Mouse (Mus musculus) embryonic facial prominence, embryonic 13.5 days (tissue): ENCODE data around the gene Frs3. TPM values are rescaled to one million over a fixed set of nuclear protein-coding genes. Genes with fewer than 3 reads are reported as not detected.
"Not testable (repeated sequence)": the region's sequence is repeated elsewhere in the genome, so short reads cannot be mapped to it uniquely, and the experiment has no call there.

Source experiments
- ATAC-seq: fragments of 200-750 bp; cut with Nextera tagmentation; 2 replicates; pipeline ENCODE4 v1.8.0; 2017; ENCODE audit warnings: low read depth; ENCODE audit not compliant: insufficient number of reproducible peaks, insufficient read depth, low FRiP score, low TSS enrichment
- H3K27ac ChIP-seq: fragments of 300-500 bp; sonication (generic); 2 replicates; pipeline ENCODE4 v1.5.1; 2015; ENCODE audit warnings: moderate library complexity, mild to moderate bottlenecking, inconsistent platforms
- H3K27me3 ChIP-seq: fragments of 300-500 bp; sonication (generic); 2 replicates; pipeline ENCODE4 v1.6.1; 2015; ENCODE audit warnings: mild to moderate bottlenecking, inconsistent platforms
- H3K36me3 ChIP-seq: fragments of 300-500 bp; sonication (generic); 2 replicates; pipeline ENCODE4 v1.6.1; 2015; ENCODE audit warnings: mild to moderate bottlenecking, inconsistent platforms
- H3K4me1 ChIP-seq: fragments of 300-500 bp; sonication (generic); 2 replicates; pipeline ENCODE4 v1.6.1; 2015; ENCODE audit warnings: inconsistent platforms
- H3K4me2 ChIP-seq: fragments of 300-500 bp; sonication (generic); 2 replicates; pipeline ENCODE4 v1.6.1; 2015; ENCODE audit warnings: moderate library complexity, mild to moderate bottlenecking, inconsistent platforms
- H3K4me3 ChIP-seq: fragments of 300-500 bp; sonication (generic); 2 replicates; pipeline ENCODE4 v1.5.1; 2015; ENCODE audit warnings: mild to moderate bottlenecking, inconsistent platforms
- H3K9ac ChIP-seq: fragments of 300-500 bp; sonication (generic); 2 replicates; pipeline ENCODE4 v1.6.1; 2015; ENCODE audit warnings: mild to moderate bottlenecking, inconsistent platforms
- H3K9me3 ChIP-seq: fragments of 300-500 bp; sonication (generic); 2 replicates; pipeline ENCODE4 v1.6.1; 2016; ENCODE audit warnings: inconsistent platforms
- WGBS: fragments of 180-500 bp; shearing (Covaris S2); methylation state at CpG from one replicate; pipeline ENCODE4 v1.1.7; 2015; ENCODE audit warnings: mixed read lengths; 5-methylcytosine and 5-hydroxymethylcytosine counted together
- polyA plus RNA-seq: library from polyadenylated mRNA; unstranded; fragments of >200 nt; fragmentation: Nextera tagmentation; extraction: Ambion mirVana; gene quantifications from 2 replicates; pipeline ENCODE4 v1.2.1, GENCODE M21; 2015

Frs3 gene
- 7.5 TPM in 2 replicates for polyA plus RNA-seq

DNA sequence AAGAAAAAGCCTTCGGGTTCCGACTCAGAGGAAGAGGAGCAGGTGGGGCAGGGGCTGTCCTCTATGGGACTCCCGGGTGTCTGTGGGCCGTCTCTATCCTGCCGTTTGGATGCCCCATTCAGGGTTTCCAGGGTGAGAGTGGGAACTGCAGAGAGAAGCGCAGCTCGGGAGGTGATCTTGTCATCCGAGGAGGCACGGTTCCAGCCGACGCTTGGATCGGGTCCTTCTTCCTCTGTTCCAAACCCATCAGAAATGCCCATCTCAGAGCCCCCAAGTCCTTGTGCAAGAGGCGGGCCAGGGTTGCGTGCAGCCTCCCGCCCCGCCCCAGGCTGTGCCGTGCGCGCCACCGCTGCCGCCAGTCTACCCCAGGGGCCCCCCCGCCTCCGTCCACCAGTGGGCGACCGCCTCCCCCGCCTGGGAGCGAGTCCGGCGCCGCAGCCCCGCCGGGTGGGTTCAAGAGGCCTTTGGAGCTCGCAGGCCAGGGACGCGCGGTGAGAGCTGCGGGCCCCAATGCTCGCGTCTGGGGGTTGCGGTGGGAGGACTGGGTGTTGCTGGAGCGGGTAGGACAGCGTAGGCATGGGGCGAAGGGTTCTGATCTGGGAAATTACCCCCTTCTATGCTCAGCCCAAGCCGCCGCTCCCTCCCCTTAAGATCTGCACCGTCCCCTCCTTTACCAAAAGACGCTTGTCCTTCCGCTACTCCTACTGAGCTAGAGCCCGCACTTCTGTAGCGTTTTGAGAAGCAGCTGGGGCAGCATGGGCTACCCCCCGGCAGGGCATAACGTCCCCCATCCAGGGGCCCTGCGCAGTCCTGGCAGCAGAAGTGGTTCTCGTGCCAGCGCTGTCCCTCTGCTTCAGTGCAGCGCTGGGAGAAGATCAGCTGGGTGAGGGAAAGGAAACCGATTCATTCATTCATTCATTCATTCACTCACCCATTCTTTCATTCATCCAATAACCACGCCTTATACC, at the start of gene Frs3:
TSS of gene Frs3 (plus strand) at position 423 of the 968 bp plus-strand sequence.
- Histone ChIP-seq H3K27ac (peak within 1 kb of the TSS; percentile 86), H3K9me3 (no peaks in the 10 kb centered on the region), H3K36me3 (peaks cover 22% of the 10 kb centered on the region), H3K27me3 (peaks cover 12% of the 10 kb centered on the region), H3K9ac (peak within 1 kb of the TSS; percentile 86), H3K4me3 (peak within 1 kb of the TSS; percentile 89), H3K4me2 (peak within 1 kb of the TSS; percentile 98), H3K4me1 (peaks cover 28% of the 10 kb centered on the region)
- ATAC-seq = peak; percentile 68
- WGBS = 2% methylated on average over 57 of the region's 58 CpGs

DNA sequence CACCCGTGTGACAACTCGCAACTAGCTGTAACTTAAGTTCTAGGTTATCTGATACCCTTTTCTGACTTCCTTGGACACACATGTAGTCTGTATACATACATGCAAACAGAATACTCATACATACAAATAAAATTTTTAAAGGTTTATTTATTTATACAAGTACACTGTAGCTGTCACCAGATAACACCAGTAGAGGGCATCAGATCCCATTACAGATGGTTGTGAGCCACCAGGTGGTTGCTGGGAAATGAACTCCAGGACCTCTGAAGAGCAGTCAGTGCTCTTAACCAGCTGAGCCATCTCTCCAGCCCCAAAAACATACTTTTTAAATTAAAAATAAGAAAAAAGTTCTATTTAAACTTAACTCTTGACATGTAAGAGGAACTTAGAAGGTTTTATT, 45.8 kb upstream of the Frs3 start:
- Histone ChIP-seq H3K27me3 (no peaks in the 10 kb centered on the region), H3K9me3 (no peaks in the 10 kb centered on the region), H3K27ac (no peak overlapping the region), H3K4me3 (no peak overlapping the region), H3K36me3 (0 out of 2 replicates have a peak, but pooled peaks cover 4% of the 10 kb centered on the region), H3K9ac (no peak overlapping the region), H3K4me2 (no peak overlapping the region), H3K4me1 (no peaks in the 10 kb centered on the region)
- ATAC-seq = no peak
- 73% methylated on average over 2 of the region's 2 CpGs for WGBS

DNA sequence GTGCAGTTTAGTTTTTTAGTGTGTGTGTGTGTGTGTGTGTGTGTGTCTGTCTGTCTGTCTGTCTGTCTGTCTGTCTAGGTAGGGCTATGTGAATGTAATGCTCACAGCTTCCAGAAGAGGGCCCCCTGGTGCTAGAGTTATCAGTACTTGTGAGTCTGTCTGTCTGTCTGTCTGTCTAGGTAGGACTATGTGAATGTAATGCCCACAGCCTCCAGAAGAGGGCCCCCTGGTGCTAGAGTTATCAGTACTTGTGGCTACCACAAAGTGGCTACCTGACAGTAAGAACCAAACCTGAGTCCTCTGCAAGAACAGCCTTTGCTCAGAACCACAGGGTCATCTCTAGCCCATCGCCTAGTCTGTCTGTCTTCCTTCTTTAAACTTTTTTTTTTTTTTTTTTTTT, 42.1 kb upstream of the Frs3 start:
- Histone ChIP-seq H3K9ac (no peak overlapping the region), H3K4me1 (no peaks in the 10 kb centered on the region), H3K4me2 (no peak overlapping the region), H3K27ac (no peak overlapping the region), H3K27me3 (no peaks in the 10 kb centered on the region), H3K36me3 (peaks cover 11% of the 10 kb centered on the region), H3K9me3 (no peaks in the 10 kb centered on the region), H3K4me3 (no peak overlapping the region)
- ATAC-seq = no peak
- WGBS = 75% methylated on average over 1 of the region's 1 CpGs

DNA sequence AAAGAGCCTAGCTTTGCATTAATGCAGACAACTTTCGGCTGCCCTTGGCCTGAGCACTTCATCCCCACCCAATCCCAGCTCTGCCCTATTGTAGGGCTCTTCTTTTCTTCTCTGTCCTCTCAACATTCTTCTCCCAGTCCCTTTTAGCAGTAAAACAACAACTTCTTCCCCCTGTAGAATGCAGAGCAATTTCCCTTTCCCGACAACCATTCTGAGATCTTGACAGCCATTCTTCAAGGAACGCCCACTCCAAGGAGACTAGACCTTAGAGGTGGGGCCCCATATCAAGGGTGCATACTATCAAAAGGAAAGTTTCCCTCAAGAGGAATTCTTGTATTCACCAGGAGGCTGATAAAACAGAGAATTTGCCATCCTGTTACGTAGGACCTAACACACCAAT, 39.9 kb upstream of the Frs3 start:
- H3K9me3 ChIP-seq = no peaks in the 10 kb centered on the region
- no peak overlapping the region for H3K9ac ChIP-seq
- ATAC-seq = no peak
- no peak overlapping the region for H3K4me3 ChIP-seq
- no peaks in the 10 kb centered on the region for H3K4me1 ChIP-seq
- H3K27ac ChIP-seq = no peak overlapping the region
- no peak overlapping the region for H3K4me2 ChIP-seq
- WGBS = 74% methylated on average over 4 of the region's 4 CpGs
- no peaks in the 10 kb centered on the region for H3K27me3 ChIP-seq
- H3K36me3 ChIP-seq = peaks cover 14% of the 10 kb centered on the region

DNA sequence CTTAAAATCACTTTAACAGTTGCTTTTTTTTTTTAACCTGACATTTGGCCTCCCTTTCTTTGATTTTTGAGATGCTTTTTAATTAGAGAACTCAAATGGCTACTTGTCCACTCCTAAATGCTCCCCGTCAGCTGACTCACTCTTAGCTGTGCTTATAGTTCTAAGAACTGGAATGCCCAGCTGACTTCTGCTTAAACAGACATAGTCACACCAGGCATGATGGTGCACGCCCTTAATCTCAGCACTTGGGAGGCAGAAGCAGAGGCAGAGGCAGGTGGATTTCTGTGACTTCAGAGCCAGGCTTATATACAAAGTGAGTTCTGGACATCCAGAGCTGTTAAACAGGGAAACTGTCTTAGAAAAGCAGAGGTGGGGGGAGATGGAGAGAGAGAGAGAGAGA, 36.9 kb upstream of the Frs3 start:
- no peak overlapping the region for H3K4me2 ChIP-seq
- ATAC-seq = no peak
- H3K9me3 ChIP-seq = no peaks in the 10 kb centered on the region
- 84% methylated on average over 2 of the region's 2 CpGs for WGBS
- H3K36me3 ChIP-seq = peaks cover 22% of the 10 kb centered on the region
- H3K4me3 ChIP-seq = no peak overlapping the region
- H3K9ac ChIP-seq = no peak overlapping the region
- H3K27me3 ChIP-seq = no peaks in the 10 kb centered on the region
- no peaks in the 10 kb centered on the region for H3K4me1 ChIP-seq
- no peak overlapping the region for H3K27ac ChIP-seq

DNA sequence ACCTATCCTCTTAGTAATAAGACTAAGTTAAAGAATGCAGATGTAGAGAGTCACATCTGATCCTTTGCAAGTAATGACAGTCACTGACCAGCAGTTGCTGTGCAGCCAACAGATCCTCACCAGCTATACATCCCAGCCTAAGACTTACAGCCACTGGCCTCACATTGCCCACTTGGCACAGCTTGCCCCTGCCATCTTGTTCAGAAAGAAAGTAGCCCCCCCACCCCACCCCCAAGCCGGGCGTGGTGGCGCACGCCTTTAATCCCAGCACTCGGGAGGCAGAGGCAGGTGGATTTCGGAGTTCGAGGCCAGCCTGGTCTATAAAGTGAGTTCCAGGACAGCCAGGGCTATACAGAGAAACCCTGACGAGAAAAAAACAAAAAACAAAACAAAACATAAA, 34.5 kb upstream of the Frs3 start:
- not testable (repeated sequence) for H3K9me3 ChIP-seq, H3K4me2 ChIP-seq, H3K9ac ChIP-seq, ATAC-seq, H3K4me3 ChIP-seq, H3K27ac ChIP-seq, H3K4me1 ChIP-seq, H3K27me3 ChIP-seq
- peaks cover 24% of the 10 kb centered on the region for H3K36me3 ChIP-seq
- WGBS = 95% methylated on average over 8 of the region's 8 CpGs

DNA sequence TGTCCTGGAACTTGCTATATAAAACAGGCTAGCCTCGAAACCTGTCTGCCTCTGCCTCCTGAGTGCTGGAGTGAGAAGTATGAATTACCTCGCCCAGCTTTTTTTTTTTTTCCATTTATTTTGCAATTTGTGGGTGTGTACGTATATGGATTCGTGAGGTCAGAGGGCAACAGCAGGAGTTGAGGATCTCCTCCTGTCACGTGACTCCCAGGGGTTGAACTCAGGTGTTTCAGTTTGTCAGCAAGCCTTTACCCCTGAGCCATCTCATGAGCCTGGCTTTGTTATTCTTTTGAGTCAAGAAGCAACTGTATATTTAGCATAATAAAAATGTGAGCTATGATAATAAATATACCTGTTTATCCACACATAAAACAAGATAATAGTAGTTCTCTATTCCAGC, 33.1 kb upstream of the Frs3 start:
- Histone ChIP-seq H3K4me3 (no peak overlapping the region), H3K36me3 (peaks cover 24% of the 10 kb centered on the region; the same call in 1 of the 2 replicates), H3K27ac (no peak overlapping the region), H3K9me3 (no peaks in the 10 kb centered on the region), H3K4me2 (no peak overlapping the region), H3K9ac (no peak overlapping the region), H3K4me1 (no peaks in the 10 kb centered on the region), H3K27me3 (no peaks in the 10 kb centered on the region)
- WGBS = 82% methylated on average over 5 of the region's 5 CpGs
- no peak for ATAC-seq

DNA sequence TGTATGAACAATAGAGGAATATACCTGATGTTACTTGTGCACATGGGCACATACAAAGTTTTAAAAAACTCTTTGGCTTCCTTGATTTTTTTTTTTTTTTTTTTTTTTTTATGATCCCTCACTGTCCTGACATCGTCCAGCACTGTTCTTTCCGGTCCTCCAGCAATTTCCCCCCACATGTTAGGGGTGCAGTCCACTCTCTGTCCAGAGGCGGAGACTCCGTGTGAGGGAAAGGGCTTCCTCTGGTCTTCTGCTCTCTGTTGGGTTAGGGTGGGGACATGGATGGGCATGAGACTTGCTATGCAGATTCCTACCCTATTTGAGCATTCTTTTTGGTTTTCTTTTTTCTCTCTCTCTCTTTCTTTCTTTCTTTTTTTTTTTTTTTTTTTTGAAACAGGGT, 30.9 kb upstream of the Frs3 start:
- Histone ChIP-seq H3K36me3 (peaks cover 20% of the 10 kb centered on the region; the same call in 1 of the 2 replicates), H3K27me3 (no peaks in the 10 kb centered on the region), H3K4me1 (no peaks in the 10 kb centered on the region), H3K9me3 (no peaks in the 10 kb centered on the region), H3K27ac (no peak overlapping the region), H3K9ac (no peak overlapping the region), H3K4me2 (no peak overlapping the region), H3K4me3 (no peak overlapping the region)
- WGBS = 82% methylated on average over 4 of the region's 4 CpGs
- ATAC-seq = no peak

DNA sequence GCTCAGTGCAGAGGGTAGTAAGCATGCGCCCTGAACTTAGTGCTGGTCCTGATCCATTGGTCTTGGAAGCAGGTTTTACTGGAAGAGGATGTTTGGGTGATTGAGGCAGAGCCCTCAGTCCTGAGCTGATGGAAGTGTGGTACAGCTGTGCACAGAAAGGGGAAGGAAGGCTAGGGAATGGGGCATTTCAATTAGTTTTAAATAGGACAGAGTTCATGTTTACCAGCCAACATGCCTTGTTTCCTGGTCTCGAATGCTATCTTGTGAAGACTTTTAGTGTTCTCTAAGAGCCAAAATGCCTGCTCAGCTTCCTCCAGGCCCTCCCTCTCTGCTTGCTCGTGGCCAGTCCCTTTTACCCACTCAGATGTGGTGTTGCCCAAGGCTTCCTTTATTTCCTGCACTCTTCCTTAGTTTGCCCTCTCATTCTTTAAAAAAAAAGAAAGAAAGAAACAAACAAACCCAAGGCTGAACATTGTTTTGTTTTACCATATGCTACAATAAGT, 30.0 kb upstream of the Frs3 start:
- no peak for ATAC-seq
- no peaks in the 10 kb centered on the region for H3K9me3 ChIP-seq
- WGBS = 84% methylated on average over 3 of the region's 3 CpGs

DNA sequence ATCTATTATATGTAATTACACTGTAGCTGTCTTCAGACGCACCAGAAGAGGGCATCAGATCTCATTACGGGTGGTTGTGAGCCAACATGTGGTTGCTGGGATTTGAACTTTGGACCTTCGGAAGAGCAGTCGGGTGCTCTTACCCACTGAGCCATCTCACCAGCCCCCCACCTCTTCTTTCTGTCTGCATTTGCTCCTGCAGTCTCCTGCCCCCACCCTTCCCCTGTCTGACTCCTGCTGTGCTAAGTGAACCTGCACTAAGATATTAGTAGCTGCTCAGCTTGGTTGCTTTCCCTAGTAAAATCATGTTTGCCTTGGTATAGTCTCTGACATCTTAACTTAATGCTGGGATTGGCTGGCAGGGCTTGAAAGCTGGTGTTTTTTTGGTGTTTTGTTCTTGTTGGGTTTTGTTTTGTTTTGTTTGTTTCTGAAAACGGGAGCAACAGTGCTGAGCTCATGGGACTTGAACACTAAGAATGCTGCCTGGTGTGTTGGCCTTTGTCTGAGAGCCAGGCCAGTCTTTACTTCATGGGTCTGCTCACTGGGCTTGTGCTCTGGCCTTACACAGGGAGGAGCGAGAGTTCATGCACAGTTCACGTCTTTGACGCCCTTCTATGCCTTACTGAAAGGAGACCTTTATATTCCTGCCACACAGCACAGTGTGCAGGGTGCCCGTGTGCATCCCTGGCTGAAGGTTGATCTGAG, 25.7 kb upstream of the Frs3 start:
- Histone ChIP-seq H3K36me3 (0 out of 2 replicates have a peak, but pooled peaks cover 8% of the 10 kb centered on the region), H3K27me3 (no peaks in the 10 kb centered on the region), H3K27ac (no peak overlapping the region), H3K9me3 (no peaks in the 10 kb centered on the region), H3K4me3 (no peak overlapping the region), H3K9ac (no peak overlapping the region), H3K4me1 (no peaks in the 10 kb centered on the region), H3K4me2 (no peak overlapping the region)
- no peak for ATAC-seq
- 56% methylated on average over 9 of the region's 9 CpGs for WGBS

More for the DNA sequence above, 30.0 kb upstream of the Frs3 start:
- Histone ChIP-seq H3K27ac (no peak overlapping the region), H3K4me3 (no peak overlapping the region), H3K9ac (no peak overlapping the region), H3K4me1 (no peaks in the 10 kb centered on the region), H3K27me3 (no peaks in the 10 kb centered on the region), H3K4me2 (no peak overlapping the region), H3K36me3 (peaks cover 16% of the 10 kb centered on the region; the same call in 1 of the 2 replicates)

DNA sequence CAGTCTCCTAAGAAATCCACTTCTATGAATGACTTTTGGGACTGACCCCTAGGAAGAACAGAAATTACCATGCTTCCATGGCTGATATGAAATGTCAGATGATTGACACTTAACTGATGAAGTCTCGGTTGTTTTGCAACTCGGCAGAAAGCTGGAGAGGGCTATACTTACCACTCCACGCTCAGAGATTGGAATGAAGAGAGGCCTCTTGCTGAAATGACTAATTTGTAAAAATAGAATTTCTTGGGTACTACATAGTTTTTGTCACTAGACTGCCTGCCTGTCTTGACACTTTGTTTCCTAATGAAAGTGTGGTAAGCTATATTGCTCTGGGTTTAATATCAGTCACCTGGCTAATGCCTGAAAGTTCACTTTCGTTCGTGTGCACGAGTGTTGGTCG, 24.4 kb upstream of the Frs3 start:
- no peaks in the 10 kb centered on the region for H3K4me1 ChIP-seq
- no peak for ATAC-seq
- H3K27ac ChIP-seq = no peak overlapping the region
- H3K4me3 ChIP-seq = no peak overlapping the region
- 0 out of 2 replicates have a peak, but pooled peaks cover 5% of the 10 kb centered on the region for H3K36me3 ChIP-seq
- WGBS = 91% methylated on average over 7 of the region's 7 CpGs
- no peaks in the 10 kb centered on the region for H3K27me3 ChIP-seq
- no peak overlapping the region for H3K4me2 ChIP-seq
- no peaks in the 10 kb centered on the region for H3K9me3 ChIP-seq
- H3K9ac ChIP-seq = no peak overlapping the region
